Mouse (Mus musculus) ZHBTc4 (cell line): ENCODE data around the gene Coa5.

Source experiments
- DNase-seq: peaks from one replicate; pipeline ENCODE4 v3.0.0-alpha.2; 2011; ENCODE audit warnings: low read depth, low spot score

Gene Coa5

GRCm38 (mm10) chr1:37429366-37430296 lies at the start of gene Coa5, which contains the start of gene Unc50:
Gene Coa5 (minus strand): TSS chr1:37430103.
Gene Unc50 (plus strand): TSS chr1:37430139.
- peak; percentile 98 for DNase-seq

GRCm38 (mm10) chr1:37479074-37479473 lies 49.2 kb upstream of the Coa5 start:
- DNase-seq: peak; percentile 55

GRCm38 (mm10) chr1:37478416-37478815 lies 48.5 kb upstream of the Coa5 start:
- no peak for DNase-seq

- no peak for DNase-seq
Measured at GRCm38 (mm10) chr1:37477928-37478327, 48.0 kb upstream of the Coa5 start.

DNA sequence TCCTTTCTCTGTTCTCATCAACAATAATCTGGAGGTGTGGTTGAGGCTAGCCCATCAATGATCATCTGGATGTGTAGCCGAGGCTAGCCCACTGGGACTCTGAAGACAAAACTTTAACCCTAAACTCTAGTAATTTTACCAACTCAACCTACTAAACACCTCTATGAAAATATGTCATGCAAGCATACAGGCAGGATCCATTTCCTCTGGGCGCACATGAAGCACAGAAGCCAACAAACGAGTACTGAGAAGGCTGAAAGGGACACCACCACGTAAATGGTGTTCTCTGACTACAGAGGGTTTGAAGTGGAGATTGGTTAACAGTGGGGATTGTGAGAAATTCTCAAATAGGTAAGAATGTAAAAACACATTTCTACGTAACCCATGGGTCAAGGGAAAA lies 47.3 kb upstream of the Coa5 start:
- no peak for DNase-seq

DNA sequence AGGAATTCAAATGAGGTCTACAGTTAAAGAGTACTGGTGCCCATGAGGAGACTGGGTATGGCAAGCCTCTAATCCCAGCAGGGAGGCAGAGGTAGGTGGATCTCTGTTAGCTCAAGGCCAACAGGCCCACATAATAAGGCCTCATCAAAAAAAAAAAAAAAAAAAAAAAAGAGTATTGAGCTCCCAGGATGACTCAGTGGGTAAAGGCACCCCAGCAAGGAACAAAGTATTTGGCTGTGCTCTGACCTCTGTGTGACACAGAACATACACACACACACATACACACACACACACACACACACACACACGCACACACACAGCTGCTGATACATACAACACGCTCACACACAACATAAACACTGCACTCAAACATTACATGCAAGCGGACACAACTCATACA lies 45.4 kb upstream of the Coa5 start:
- DNase-seq: no peak

- no peak for DNase-seq
Measured at GRCm38 (mm10) chr1:37474634-37475190, 44.8 kb upstream of the Coa5 start.

GRCm38 (mm10) chr1:37474046-37474445 lies 44.1 kb upstream of the Coa5 start:
- DNase-seq: no peak

GRCm38 (mm10) chr1:37473251-37473650 lies 43.3 kb upstream of the Coa5 start:
- DNase-seq: no peak

DNA sequence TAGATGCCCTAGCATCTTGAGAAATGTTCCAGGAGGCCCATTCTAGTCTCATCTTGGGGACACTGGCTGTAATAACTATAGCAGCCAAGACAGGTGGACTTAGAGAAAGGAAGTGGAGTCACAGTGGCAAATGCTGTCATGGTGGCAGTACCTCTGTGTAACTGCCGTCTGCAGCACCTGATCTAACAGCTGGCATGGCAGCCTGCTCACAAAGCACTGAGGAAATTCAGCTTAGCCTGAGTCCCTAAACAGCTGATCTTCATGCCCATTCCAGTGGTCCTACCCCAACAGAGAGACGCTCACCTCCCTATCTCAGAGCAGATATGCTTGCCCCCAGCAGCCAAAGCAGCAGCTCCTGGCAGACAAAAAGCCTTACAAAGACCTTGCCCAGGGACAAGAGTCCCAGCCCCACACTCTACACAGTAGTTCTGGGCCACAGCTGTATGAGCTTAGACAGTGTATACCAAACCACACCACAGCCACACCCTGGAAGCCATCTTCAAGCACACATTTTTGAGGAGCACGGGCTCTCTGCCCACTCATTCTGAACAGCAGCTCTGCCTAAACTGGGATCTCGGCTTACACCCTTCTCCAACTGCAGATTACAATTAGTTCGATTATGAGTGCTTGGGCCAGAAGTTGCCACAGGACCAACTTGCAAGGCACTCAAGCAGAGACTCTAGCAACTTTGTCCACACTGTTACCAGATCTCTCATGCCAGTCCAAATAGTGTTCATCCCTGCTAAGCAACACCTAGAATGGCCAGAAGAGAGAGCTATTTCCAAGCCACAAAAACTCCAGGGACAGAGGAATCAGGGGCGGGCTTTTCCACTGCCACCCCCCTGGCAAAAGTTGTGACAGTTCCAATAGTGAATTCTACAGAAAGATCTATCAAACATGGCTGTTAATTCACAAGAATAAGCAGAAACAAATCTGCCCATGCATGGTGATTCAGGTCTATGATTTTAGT lies 41.6 kb upstream of the Coa5 start:
- DNase-seq: no peak

- DNase-seq: no peak
Measured at GRCm38 (mm10) chr1:37469007-37469406, 39.1 kb upstream of the Coa5 start.

- no peak for DNase-seq
Measured at GRCm38 (mm10) chr1:37467806-37468205, 37.9 kb upstream of the Coa5 start.

DNA sequence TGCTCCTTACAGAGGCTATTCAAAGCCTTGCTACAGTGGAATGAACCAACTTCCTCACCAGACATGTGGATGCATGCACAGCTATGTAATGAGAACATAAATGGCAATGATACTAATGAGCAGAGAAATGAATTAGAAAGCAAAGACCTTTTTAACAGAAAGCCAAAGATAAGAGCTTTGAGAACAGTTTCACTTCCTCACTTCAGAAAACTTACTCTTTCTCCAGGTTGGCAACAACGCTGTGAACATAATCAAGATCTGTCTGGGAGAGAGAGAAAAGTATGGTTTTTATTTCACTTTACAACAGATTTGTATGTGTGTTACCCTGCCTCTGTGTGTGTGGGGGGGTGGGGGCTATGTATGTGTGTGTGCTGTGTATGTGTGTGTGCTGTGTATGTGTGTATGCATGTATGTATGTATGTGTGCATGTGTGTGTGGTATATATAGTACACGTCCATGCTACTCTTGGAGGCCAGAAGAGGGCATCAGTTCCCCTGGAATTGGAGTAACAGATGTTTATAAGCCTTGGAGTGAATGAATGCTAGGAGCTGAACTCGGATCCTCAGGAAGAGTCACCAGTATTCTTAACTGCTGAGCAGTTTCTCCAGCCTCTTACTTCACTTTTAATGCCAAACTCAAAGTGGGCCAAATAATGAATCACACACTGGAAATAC lies 36.6 kb upstream of the Coa5 start:
- DNase-seq: peak; percentile 16

DNA sequence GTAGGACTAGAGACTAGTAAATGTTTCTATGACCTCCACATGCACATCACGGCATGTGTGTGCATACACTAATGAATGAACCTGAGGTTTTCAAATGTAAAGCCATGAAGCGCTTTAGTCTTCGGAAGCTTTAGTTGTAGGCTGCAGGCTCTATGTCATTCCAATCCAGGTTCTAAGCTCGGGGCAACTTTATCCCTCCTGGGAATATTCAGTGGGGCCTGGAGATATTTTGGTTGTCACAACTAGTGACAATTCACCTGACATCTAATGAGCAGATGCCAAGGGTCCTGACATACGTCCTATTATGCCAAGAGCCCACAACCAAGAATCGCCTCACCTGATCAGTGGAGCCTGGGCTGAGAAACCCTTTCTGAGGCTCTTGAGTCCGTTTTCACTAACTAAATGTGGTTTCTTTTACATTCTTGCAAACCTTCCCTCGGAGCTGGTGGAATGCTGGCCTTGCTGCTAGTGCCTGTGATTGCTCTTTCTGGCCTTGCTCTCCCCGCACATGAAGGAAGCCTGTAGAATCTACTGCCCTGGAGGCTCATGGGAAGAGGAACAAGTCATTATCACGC lies 35.1 kb upstream of the Coa5 start:
- no peak for DNase-seq

GRCm38 (mm10) chr1:37457546-37457945 lies 27.6 kb upstream of the Coa5 start:
- DNase-seq: peak; percentile 12

DNA sequence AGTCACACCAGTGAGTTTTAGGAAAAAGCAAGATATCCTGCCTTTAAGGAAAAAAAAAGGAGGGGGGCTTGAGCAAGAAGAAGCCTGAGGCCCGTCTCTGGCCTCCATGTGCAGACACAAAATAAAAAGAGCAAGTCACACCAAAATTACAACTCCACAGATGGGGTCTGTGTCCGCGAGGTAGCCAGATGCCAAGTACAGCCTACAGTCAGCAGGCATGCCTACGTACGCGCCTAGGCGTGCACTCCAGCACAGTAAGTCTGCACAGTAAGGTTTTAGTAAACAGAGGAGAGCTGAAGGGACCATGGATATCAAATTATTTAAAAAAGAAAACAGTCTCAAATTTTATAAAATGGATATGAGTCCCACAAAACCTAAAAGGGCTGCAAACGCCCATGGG lies 21.4 kb upstream of the Coa5 start:
- no peak for DNase-seq

DNA sequence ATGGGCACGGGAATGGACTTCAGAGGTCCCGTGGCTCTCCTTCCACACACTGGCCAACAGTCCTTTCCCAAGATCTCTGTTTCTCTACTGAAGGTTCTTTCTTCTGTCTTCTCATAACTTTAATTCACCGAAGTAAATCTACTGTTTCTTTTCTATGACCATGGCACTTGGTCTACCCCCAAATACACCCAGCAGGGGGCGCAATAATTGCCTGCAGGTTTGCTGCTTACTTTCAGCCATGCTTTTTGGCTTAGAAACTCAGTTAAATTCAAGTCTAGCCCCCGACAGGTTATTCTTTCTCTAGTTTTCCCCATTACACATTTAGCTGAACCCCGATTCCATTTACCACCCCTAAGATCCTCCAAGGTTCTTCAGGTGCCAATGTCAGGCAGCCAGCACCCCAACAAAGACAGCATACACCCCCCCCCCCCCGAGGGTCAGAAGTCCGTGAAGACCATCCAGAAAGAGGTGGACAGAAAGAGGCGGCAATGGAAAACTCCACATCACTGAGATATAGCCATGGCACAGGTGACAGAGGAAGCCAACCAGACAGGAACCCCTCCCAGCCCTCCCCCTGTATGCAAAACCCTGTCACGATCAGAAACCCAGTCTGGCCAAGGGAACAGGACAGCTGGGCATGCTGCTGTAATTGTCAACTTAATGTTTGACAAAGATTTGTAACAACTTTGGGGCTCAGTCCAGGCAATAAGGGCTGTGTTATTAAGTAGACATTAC lies 18.6 kb upstream of the Coa5 start:
- DNase-seq: peak; percentile 66

- no peak for DNase-seq
Measured at GRCm38 (mm10) chr1:37442848-37443835, 13.2 kb upstream of the Coa5 start.

GRCm38 (mm10) chr1:37436419-37436818 lies 6.5 kb upstream of the Coa5 start:
- DNase-seq: no peak
